Mouse (Mus musculus) liver, adult 2 months (tissue): Measurements from ENCODE around the gene Pax5.

Source experiments
- CTCF ChIP-seq: fragments of 200-500 bp; IDR thresholded peaks from 2 replicates; pipeline ENCODE4 v1.5.1; 2011; ENCODE audit warnings: low read depth, low read length, control low read depth
- POLR2A ChIP-seq: fragments of 200-500 bp; IDR thresholded peaks from 2 replicates; pipeline ENCODE4 v1.6.1; 2011; ENCODE audit warnings: low read length, control low read depth; ENCODE audit not compliant: insufficient read depth; ENCODE audit errors: extremely low read depth

DNA sequence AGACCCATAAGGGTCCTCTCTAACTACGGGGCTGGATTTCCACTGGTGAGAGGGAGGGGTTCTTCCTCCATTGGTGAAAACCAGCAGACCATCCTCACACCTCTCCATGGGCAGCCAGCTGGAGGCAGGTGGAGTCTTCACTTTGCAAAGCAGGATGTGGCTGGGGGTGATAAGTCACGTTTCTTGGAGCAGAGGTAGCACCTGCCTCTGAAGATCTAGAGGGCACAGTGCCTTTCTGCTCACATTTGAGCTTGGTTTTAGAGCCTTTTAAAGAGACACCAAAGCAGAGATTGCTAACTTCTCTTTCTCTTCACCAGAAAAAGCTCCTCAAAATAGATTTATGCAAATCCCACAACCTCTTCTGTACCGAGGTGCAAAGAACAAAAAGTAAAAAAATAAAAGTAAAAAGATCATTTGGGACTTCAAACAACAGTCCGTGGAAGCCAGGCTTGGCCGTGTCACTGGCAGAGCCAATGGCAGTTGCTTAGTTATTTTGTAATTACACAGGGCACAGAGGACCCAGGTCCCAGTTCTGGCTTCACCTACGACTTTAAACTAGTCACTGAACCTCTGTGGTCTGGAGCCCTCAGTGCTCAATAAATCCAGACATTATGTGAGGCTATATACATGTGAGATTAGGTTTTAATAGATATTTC is 29.9 kb downstream of the Pax5 start:
- no peak for TF ChIP-seq CTCF
- no peak for TF ChIP-seq POLR2A
